Mouse (Mus musculus): ENCODE results near the gene Bscl2. TPM values are rescaled to one million over a fixed set of nuclear protein-coding genes. Genes with fewer than 3 reads are reported as not detected.

The Bscl2 gene
- 10 to 100 TPM; 55.1 to 64.1 TPM for total RNA-seq (2023)

GRCm38 (mm10) chr19:8837251-8837791 lies at the start of gene Bscl2:
Bscl2 (plus strand) TSS chr19:8837467.

GRCm38 (mm10) chr19:8798264-8798946 lies 38.9 kb upstream of the Bscl2 start, which contains the start of gene Polr2g:
Polr2g (minus strand) TSS chr19:8798577.

GRCm38 (mm10) chr19:8802130-8802821 lies 35.0 kb upstream of the Bscl2 start, which contains the start of gene Zbtb3:
Zbtb3 (plus strand) TSS chr19:8802555.

DNA sequence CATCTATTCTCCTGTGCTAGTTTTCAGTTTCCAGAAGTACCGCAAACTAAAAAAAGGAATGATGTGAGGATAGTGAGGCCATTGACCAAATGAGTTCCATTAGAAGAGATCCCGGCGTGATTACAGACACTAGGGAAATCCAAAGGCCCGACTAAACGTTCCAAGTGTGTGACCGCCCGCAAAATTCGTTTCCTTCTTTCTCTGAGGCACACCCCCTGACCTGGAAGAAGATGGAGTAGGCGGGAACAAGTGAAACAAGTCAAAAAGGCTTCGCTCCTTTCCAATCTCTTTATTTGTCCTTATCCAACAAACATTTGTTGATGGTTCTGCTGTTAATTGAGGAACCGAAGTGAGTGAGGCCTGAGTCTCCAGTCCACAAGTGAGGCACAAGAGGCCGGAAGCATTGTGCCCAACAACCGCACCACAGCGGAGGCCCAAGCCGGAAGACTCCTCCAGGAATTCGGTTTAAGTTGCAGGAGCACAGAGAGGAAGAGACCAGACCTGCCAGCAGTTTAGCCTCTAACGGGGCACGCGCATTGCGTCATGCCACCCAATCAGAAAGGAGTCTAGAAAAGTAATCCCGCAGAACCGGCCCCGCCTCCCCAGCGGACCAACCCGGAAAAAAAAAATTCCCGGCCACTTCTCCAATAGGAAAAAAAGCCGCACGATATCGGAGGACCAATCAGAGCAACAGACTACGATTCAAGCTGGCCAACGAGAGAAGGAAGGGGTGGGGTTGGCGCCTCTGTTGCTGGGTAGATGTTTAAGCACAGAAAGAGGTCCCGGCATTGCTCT lies 18.3 kb upstream of the Bscl2 start, which contains the start of gene Ttc9c:
TSS of gene Ttc9c (minus strand) at position 533 of the 795 bp plus-strand sequence.

GRCm38 (mm10) chr19:8819596-8820423 lies 17.5 kb upstream of the Bscl2 start, which contains the start of gene Hnrnpul2:
Hnrnpul2 (plus strand) TSS chr19:8820010.

GRCm38 (mm10) chr19:8829660-8830059 lies 7.6 kb upstream of the Bscl2 start, which contains the start of gene AC129217.1:
AC129217.1 (plus strand) TSS chr19:8829773.

GRCm38 (mm10) chr19:8839103-8839907 lies 2.0 kb downstream of the Bscl2 start, which contains the start of gene Gng3:
Gng3 (minus strand) TSS chr19:8839194.

GRCm38 (mm10) chr19:8850402-8850901 lies 13.2 kb downstream of the Bscl2 start, which contains the start of gene Lrrn4cl:
Lrrn4cl (plus strand) TSS chr19:8850768.

GRCm38 (mm10) chr19:8871267-8872186 lies 34.3 kb downstream of the Bscl2 start, which contains the start of gene Ubxn1:
Ubxn1 (plus strand) TSS chr19:8871496.

DNA sequence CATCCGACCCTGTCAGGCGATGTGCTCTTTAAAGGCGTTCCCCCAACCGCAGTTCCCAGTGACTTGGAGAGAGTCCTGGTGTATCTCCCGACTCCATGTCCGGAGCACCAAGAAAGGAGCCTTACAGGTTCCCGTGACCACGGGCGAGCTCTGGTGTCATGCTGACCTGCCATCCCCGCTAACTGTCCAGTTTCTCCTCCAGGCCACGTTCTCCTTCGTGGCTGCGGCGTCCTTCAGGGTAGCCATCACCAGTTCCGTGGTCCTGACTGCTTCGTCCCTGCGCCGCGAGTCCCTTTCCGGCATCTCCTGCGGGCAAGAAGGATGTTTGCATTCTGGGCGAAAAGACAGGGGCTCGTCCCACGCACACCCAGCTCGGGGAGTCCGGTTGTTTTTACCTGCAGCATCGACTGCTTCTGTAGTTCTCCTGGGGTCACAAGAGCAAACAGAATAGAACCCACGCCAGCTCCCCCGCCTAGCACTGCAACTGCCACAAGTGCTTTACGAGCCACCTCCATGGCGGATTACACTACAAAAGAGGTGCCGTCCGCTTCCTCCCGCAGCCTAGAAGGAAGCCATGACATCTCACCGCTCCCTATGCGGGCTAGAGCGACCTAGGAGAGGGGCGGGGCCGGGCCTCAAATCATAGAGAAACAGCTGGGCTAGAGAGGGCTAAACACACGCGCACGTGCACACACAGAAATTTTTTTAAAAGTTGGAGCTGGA lies 43.2 kb downstream of the Bscl2 start, which contains the start of gene Uqcc3:
TSS of gene Uqcc3 (minus strand) at position 613 of the 723 bp plus-strand sequence.

DNA sequence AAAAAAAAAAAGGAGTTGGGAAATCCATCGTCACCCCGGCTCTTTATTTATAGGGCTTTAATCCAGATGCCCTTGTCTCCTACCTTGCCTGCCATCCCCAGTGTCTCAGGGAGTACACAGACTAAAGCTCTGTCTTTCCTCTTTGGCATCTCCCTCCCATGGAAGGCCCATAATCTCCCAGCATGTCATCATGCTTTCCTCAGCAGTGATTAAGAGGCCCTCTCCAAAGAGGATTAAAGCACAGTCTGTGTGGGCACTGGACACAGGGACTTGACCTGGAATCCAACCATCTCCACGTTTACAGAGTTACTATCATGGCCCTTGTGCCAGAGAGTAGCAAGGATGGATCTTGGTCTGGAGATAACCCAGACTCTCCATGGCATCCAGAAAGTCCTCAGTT lies 46.3 kb downstream of the Bscl2 start, which contains the start of the genes Lbhd1 and Gm49403:
TSS of gene Lbhd1 (plus strand) at position 117 of the 400 bp plus-strand sequence.
TSS of gene Gm49403 (plus strand) at position 315 of the 400 bp plus-strand sequence.

DNA sequence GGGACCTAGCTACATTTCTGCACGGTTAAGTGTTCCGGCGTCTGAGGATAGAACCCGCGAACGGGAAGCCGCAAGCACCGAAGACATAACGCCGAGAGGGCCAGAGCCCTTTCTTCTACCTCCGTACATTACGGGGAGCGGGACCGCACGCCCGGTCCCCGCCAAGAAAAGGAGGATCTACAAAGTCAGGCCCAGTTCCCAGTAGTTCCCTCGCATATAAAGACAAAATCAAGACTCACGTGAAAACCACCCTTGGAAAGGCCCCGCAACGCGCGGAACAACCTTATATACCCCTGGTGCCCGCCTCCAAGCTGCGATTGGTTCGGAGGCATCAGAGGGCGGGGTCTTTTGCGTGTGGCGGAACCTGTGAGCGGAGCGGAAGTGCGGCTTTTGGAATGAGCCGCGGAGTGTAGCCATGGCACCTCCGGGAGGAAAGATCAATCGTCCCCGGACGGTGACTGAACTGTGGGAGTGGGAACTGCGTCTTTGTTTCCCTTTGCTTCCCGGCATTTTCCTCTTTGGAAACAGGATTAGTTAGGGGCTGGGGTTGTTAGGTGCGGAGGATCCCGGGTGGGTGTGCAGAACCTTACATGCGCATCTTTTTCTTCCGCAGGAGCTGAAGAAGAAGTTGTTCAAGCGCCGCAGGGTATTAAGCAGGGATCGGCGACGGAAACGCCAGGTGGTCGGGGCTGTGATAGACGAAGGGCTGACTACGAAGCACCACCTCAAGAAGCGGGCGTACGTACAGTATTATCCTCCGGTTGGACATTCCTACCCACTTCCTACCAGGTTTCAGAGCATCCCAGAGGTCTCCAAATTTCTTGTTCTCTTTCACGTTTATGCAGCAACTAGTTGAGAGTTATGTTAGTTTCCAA lies 51.5 kb downstream of the Bscl2 start, which contains the start of the genes 1810009A15Rik and Gm49416:
TSS of gene 1810009A15Rik (plus strand) at position 343 of the 875 bp plus-strand sequence.
TSS of gene Gm49416 (plus strand) at position 416 of the 875 bp plus-strand sequence.

GRCm38 (mm10) chr19:8892829-8893766 lies 55.8 kb downstream of the Bscl2 start, which contains the start of gene Ints5:
Ints5 (plus strand) TSS chr19:8893005.

GRCm38 (mm10) chr19:8897865-8898495 lies 60.7 kb downstream of the Bscl2 start, which contains the start of gene Ganab:
Ganab (plus strand) TSS chr19:8898071.

